In the genomic region with DNA sequence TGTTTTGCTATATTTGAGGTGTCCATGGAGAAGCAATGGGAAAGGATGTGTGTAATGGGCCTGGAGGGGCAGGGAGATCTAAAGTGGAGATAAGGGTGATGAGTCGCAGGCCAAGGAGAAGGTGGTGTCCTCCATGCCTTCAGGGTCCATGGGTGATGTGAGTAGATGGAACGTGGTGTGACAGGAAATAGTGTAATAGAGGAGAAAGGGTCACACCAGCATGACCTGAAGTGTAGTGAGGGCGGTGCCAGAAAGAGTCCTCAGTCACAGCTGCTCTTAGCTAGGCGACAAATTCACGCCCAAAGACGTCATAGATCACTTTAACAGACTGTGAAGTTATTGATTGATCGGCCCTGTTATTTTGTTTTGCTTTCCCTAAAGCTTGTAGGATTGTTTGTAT, we compare ENCODE assay signal across 23 mouse cellular contexts. TPM values are rescaled to one million over a fixed set of nuclear protein-coding genes. Genes with fewer than 3 reads are reported as not detected.
DNase-seq lines count a peak whose midpoint lies in the region; ATAC-seq and TF ChIP-seq lines count a peak whose summit lies in the region.
"Had no signal": no experiment of that assay in that cellular context is flagged by ENCODE, and none has a peak within 500 bp of the region (broad histone marks: within the 10 kb centered on the region; RNA-seq: fewer than 3 reads in every experiment).

No protein-coding gene starts in this region.

- no peak for DNase-seq in intestine, embryonic 14.5 days (ENCODE audit: low spot score)
- no peak for DNase-seq in heart, postnatal 4 days
- DNase-seq in spleen, postnatal 10 days (ENCODE audit: low spot score in 2 of 2), result no peak
- DNase-seq: adrenal gland, postnatal 14 days; B cell, adult 2 months; cerebellum, adult 18-20 months; cerebellum, adult 9-11 months; cerebellum, postnatal 36 days; heart, adult 18-20 months; heart, postnatal 10 days had no signal

- H3K27me3 ChIP-seq in intestine, embryonic 14.5 days (replicated peaks; ENCODE audit: control insufficient read depth, insufficient read depth, low read length), result no peaks in the 10 kb centered on the region
- no peaks in the 10 kb centered on the region for H3K27me3 ChIP-seq in intestine, postnatal 0 days (replicated peaks; ENCODE audit: control insufficient read depth, insufficient read depth, low read length)
- no peaks in the 10 kb centered on the region for H3K27me3 ChIP-seq in megakaryocyte, embryonic 14.5 days (replicated peaks)
- H3K27me3 ChIP-seq: embryonic facial prominence, embryonic 15.5 days had no signal

- WGBS in intestine, embryonic 14.5 days, result 62% methylated on average over 7 of the region's 7 CpGs
- 53% methylated on average over 7 of the region's 7 CpGs for WGBS in intestine, postnatal 0 days

- no peak overlapping the region for H3K4me2 ChIP-seq in intestine, embryonic 14.5 days (ENCODE audit: low read length)
- H3K4me2 ChIP-seq in intestine, postnatal 0 days (replicated peaks; ENCODE audit: low read depth), result no peak overlapping the region
- H3K4me2 ChIP-seq: embryonic facial prominence, embryonic 15.5 days; hindbrain, embryonic 14.5 days had no signal

- no peak overlapping the region for H3K27ac ChIP-seq in intestine, embryonic 14.5 days (ENCODE audit: low read depth)
- no peak overlapping the region for H3K27ac ChIP-seq in intestine, postnatal 0 days (ENCODE audit: low read depth, low read length)
- peak overlapping the region; percentile 42 for H3K27ac ChIP-seq in brown adipose tissue, adult 24 weeks (replicated peaks; ENCODE audit: low read depth, low read length)
- H3K27ac ChIP-seq: embryonic facial prominence, embryonic 15.5 days; forebrain, embryonic 10.5 days; heart, embryonic 10.5 days; hindbrain, embryonic 14.5 days had no signal

- H3K4me3 ChIP-seq in intestine, embryonic 14.5 days (ENCODE audit: low read depth, low read length), result no peak overlapping the region
- no peak overlapping the region for H3K4me3 ChIP-seq in intestine, postnatal 0 days (ENCODE audit: low read depth, low read length)
- H3K4me3 ChIP-seq in megakaryocyte, embryonic 14.5 days (replicated peaks), result peak overlapping the region; percentile 6
- no peak overlapping the region for H3K4me3 ChIP-seq in brown adipose tissue, adult 24 weeks (ENCODE audit: insufficient read depth, low read depth, low read length)
- H3K4me3 ChIP-seq: embryonic facial prominence, embryonic 15.5 days; erythroblast, embryonic 14.5 days; forebrain, embryonic 10.5 days; heart, embryonic 10.5 days had no signal

- 0 out of 2 replicates have a peak, but pooled peaks have one; percentile 53 for ATAC-seq in intestine, embryonic 14.5 days (replicated peaks; ENCODE audit: low FRiP score, low TSS enrichment, low read depth)
- no peak for ATAC-seq in intestine, postnatal 0 days
- ATAC-seq in megakaryocyte, adult 5-6 weeks (ENCODE audit: poor library complexity, severe bottlenecking), result no peak
- ATAC-seq: activated CD4-positive, CD25-positive, alpha-beta regulatory T cell, adult 4 months; CD4-positive, CD25-positive, alpha-beta regulatory T cell, adult 4 months; forebrain, embryonic 14.5 days had no signal

- peaks cover 4% of the 10 kb centered on the region; the same call in 1 of the 2 replicates for H3K4me1 ChIP-seq in intestine, embryonic 14.5 days (replicated peaks; ENCODE audit: control insufficient read depth, insufficient read depth, low read length)
- H3K4me1 ChIP-seq in intestine, postnatal 0 days (replicated peaks; ENCODE audit: control insufficient read depth, insufficient read depth, low read length), result no peaks in the 10 kb centered on the region
- H3K4me1 ChIP-seq in megakaryocyte, embryonic 14.5 days, result peaks cover 23% of the 10 kb centered on the region
- H3K4me1 ChIP-seq in brown adipose tissue, adult 24 weeks (ENCODE audit: control insufficient read depth, insufficient read depth, insufficient read length, low read length), result peaks cover 20% of the 10 kb centered on the region

- H3K36me3 ChIP-seq in intestine, embryonic 14.5 days (ENCODE audit: control insufficient read depth, insufficient read depth, low read length), result peaks cover 5% of the 10 kb centered on the region; the same call in 1 of the 2 replicates
- H3K36me3 ChIP-seq in intestine, postnatal 0 days (ENCODE audit: control insufficient read depth, insufficient read depth), result peaks cover 8% of the 10 kb centered on the region; the same call in 1 of the 2 replicates
- peaks cover 12% of the 10 kb centered on the region for H3K36me3 ChIP-seq in megakaryocyte, embryonic 14.5 days (replicated peaks; ENCODE audit: low read length)
- H3K36me3 ChIP-seq: embryonic facial prominence, embryonic 15.5 days had no signal

- no peak for TF ChIP-seq CTCF in intestine, postnatal 0 days (IDR thresholded peaks at IDR 0.05; ENCODE audit: low read depth)

- H3K9me3 ChIP-seq in intestine, embryonic 14.5 days (ENCODE audit: control insufficient read depth, low read length), result no peaks in the 10 kb centered on the region
- no peaks in the 10 kb centered on the region for H3K9me3 ChIP-seq in intestine, postnatal 0 days (ENCODE audit: control insufficient read depth)
- no peaks in the 10 kb centered on the region for H3K9me3 ChIP-seq in megakaryocyte, embryonic 14.5 days
- H3K9me3 ChIP-seq: embryonic facial prominence, embryonic 15.5 days; forebrain, embryonic 10.5 days; heart, embryonic 10.5 days had no signal

- H3K9ac ChIP-seq in intestine, embryonic 14.5 days (ENCODE audit: low read length), result no peak overlapping the region
- no peak overlapping the region for H3K9ac ChIP-seq in intestine, postnatal 0 days (ENCODE audit: low read depth, low read length)
- H3K9ac ChIP-seq: embryonic facial prominence, embryonic 15.5 days; hindbrain, embryonic 14.5 days had no signal

RNA-seq across cellular contexts. Expression of a gene that starts 41.2 kb away (rescaled TPM):
- 6.1 and 6.9 TPM in 2 replicates for polyA plus RNA-seq in intestine, embryonic 14.5 days (2014; fragmentation: Nextera tagmentation; extraction: Ambion mirVana)
- polyA plus RNA-seq in intestine, postnatal 0 days (2015; fragmentation: Nextera tagmentation; extraction: Ambion mirVana), result 7.7 and 9.0 TPM in 2 replicates
- 3.2 and 6.9 TPM in 2 replicates for polyA plus RNA-seq in megakaryocyte, embryonic 14.5 days (2012; ENCODE audit: insufficient read depth, low replicate concordance)
- total RNA-seq in megakaryocyte, adult 5-6 weeks (2015), result 0.27 and 1.2 TPM in 2 replicates
- 0.73 and 2.0 TPM in 2 replicates for total RNA-seq in megakaryocyte, adult 5-6 weeks (2017)
- 6.8 and 10.6 TPM in 2 replicates for polyA plus RNA-seq in brown adipose tissue, adult 24 weeks (2012; ENCODE audit: insufficient read depth, insufficient read length, missing spikeins)
- total RNA-seq in heart, postnatal 4 days (2021), result 10 to 100 TPM; 40.1 to 42.1 TPM
- total RNA-seq: MEL had no signal
